In the genomic region with DNA sequence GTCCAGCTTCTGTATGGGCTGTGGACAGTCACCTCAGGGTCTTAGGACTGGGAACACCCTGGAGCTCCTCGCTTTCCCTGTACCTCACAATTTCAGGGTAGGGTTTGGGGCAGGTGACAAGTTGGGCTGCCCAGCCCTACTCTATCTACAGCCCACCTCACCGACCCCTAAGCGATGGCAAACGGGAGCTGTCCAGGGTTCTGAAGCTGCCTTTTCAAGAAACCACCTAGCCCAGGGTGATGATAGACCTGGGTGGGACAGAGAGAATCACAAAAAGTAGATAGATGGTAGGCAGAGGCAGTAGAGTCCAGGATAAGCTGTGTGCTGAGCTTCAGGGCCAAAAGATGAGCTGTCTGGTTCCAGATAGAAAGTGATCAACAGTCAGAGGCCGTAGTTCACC, we compare ENCODE assay signal across 17 mouse cellular contexts.
A peak's percentile ranks its signal among the peaks of the same experiment; 100 is the strongest.
DNase-seq lines count a peak whose midpoint lies in the region; ATAC-seq lines count a peak whose summit lies in the region.
"Had no signal": no experiment of that assay in that cellular context is flagged by ENCODE, and none has a peak within 500 bp of the region (broad histone marks: within the 10 kb centered on the region; RNA-seq: fewer than 3 reads in every experiment).

No protein-coding gene starts in this region.

- no peaks in the 10 kb centered on the region for H3K36me3 ChIP-seq in hindbrain, embryonic 10.5 days
- H3K36me3 ChIP-seq in hindbrain, embryonic 16.5 days (ENCODE audit: control insufficient read depth, insufficient read depth, low read length): no peaks in the 10 kb centered on the region
- H3K36me3 ChIP-seq in neural tube, embryonic 15.5 days: no peaks in the 10 kb centered on the region
- H3K36me3 ChIP-seq: embryonic facial prominence, embryonic 12.5 days; forebrain, embryonic 12.5 days had no signal

- no peaks in the 10 kb centered on the region for H3K4me1 ChIP-seq in hindbrain, embryonic 10.5 days (replicated peaks)
- H3K4me1 ChIP-seq in hindbrain, embryonic 16.5 days (ENCODE audit: control insufficient read depth, insufficient read depth, low read depth, low read length): peaks cover 2% of the 10 kb centered on the region
- H3K4me1 ChIP-seq in neural tube, embryonic 15.5 days: 0 out of 2 replicates have a peak, but pooled peaks cover 3% of the 10 kb centered on the region
- H3K4me1 ChIP-seq: embryonic facial prominence, embryonic 12.5 days; forebrain, embryonic 12.5 days had no signal

- DNase-seq in hindbrain, embryonic 10.5 days (ENCODE audit: low spot score): peak; percentile 14
- peak; percentile 29 for DNase-seq in neural tube, embryonic 10.5 days (ENCODE audit: extremely low spot score, low spot score)
- peak; percentile 64 for DNase-seq in forelimb bud, embryonic 11.5 days (ENCODE audit: low read depth, low spot score)
- DNase-seq in B cell, adult 2 months: no peak
- DNase-seq in heart, adult 11 months: no peak
- no peak for DNase-seq in heart, postnatal 10 days
- DNase-seq: cerebellum, adult 8-10 months; heart, adult 2 months; heart, postnatal 14 days; kidney, adult 2 months; liver, postnatal 0 days; right cerebral cortex, postnatal 4 days; thymus, adult 18-20 months had no signal

- H3K9ac ChIP-seq in hindbrain, embryonic 16.5 days (ENCODE audit: low read depth, low read length): no peak overlapping the region
- H3K9ac ChIP-seq in neural tube, embryonic 15.5 days (replicated peaks): no peak overlapping the region
- H3K9ac ChIP-seq: embryonic facial prominence, embryonic 12.5 days; forebrain, embryonic 12.5 days; liver, postnatal 0 days had no signal

- WGBS in hindbrain, embryonic 10.5 days: 56% methylated on average over 5 of the region's 5 CpGs
- WGBS in hindbrain, embryonic 16.5 days: 44% methylated on average over 5 of the region's 5 CpGs
- 59% methylated on average over 5 of the region's 5 CpGs for WGBS in neural tube, embryonic 15.5 days

- intact Hi-C loops in heart, postnatal 10 days (cut with DNase I): no loop called here

- H3K4me3 ChIP-seq in hindbrain, embryonic 10.5 days: no peak overlapping the region
- no peak overlapping the region for H3K4me3 ChIP-seq in hindbrain, embryonic 16.5 days (ENCODE audit: low read length)
- H3K4me3 ChIP-seq in neural tube, embryonic 15.5 days (replicated peaks): no peak overlapping the region
- H3K4me3 ChIP-seq: embryonic facial prominence, embryonic 12.5 days; forebrain, embryonic 12.5 days; heart, adult 2 months had no signal

- no peak overlapping the region for H3K4me2 ChIP-seq in hindbrain, embryonic 16.5 days (ENCODE audit: low read length)
- no peak overlapping the region for H3K4me2 ChIP-seq in neural tube, embryonic 15.5 days
- H3K4me2 ChIP-seq: embryonic facial prominence, embryonic 12.5 days; forebrain, embryonic 12.5 days had no signal

- no peak for ATAC-seq in hindbrain, embryonic 16.5 days
- ATAC-seq in neural tube, embryonic 15.5 days (ENCODE audit: low FRiP score): no peak
- ATAC-seq: liver, postnatal 0 days had no signal

- no peak overlapping the region for H3K27ac ChIP-seq in hindbrain, embryonic 10.5 days
- H3K27ac ChIP-seq in hindbrain, embryonic 16.5 days (ENCODE audit: low read depth, low read length): no peak overlapping the region
- no peak overlapping the region for H3K27ac ChIP-seq in neural tube, embryonic 15.5 days (replicated peaks)
- H3K27ac ChIP-seq: embryonic facial prominence, embryonic 12.5 days; forebrain, embryonic 12.5 days; heart, adult 2 months had no signal

- H3K9me3 ChIP-seq in hindbrain, embryonic 10.5 days: no peaks in the 10 kb centered on the region
- no peaks in the 10 kb centered on the region for H3K9me3 ChIP-seq in hindbrain, embryonic 16.5 days (ENCODE audit: control insufficient read depth, low read length)
- no peaks in the 10 kb centered on the region for H3K9me3 ChIP-seq in neural tube, embryonic 15.5 days (replicated peaks)
- H3K9me3 ChIP-seq: embryonic facial prominence, embryonic 12.5 days; forebrain, embryonic 12.5 days had no signal

- no peaks in the 10 kb centered on the region for H3K27me3 ChIP-seq in hindbrain, embryonic 10.5 days (ENCODE audit: insufficient read depth, poor library complexity, severe bottlenecking)
- no peaks in the 10 kb centered on the region for H3K27me3 ChIP-seq in hindbrain, embryonic 16.5 days (replicated peaks; ENCODE audit: control insufficient read depth, insufficient read depth, low read length)
- no peaks in the 10 kb centered on the region for H3K27me3 ChIP-seq in neural tube, embryonic 15.5 days (replicated peaks)
- H3K27me3 ChIP-seq: embryonic facial prominence, embryonic 12.5 days; forebrain, embryonic 12.5 days had no signal

Comparison
In these comparisons a context has a peak if more than half of its experiments do, and no peak if none do; other contexts are left out.
1. DNase-seq: peak in hindbrain, embryonic 10.5 days (single experiment), neural tube, embryonic 10.5 days (single experiment) and forelimb bud, embryonic 11.5 days (single experiment); none in B cell, adult 2 months (0 of 2), heart, adult 11 months (single experiment) and heart, postnatal 10 days (0 of 2).